Mouse (Mus musculus) embryonic facial prominence, embryonic 13.5 days (tissue): Measurements from ENCODE around the gene Gm20425. TPM values are rescaled to one million over a fixed set of nuclear protein-coding genes. Genes with fewer than 3 reads are reported as not detected.
A peak's percentile ranks its signal among the peaks of the same experiment; 100 is the strongest.
"Not testable (repeated sequence)": the region's sequence is repeated elsewhere in the genome, so short reads cannot be mapped to it uniquely, and the experiment has no call there.

Experiments
- ATAC-seq: fragments of 200-750 bp; cut with Nextera tagmentation; 2 replicates; pipeline ENCODE4 v1.8.0; 2017; ENCODE audit warnings: low read depth; ENCODE audit not compliant: insufficient number of reproducible peaks, insufficient read depth, low FRiP score, low TSS enrichment
- H3K27ac ChIP-seq: fragments of 300-500 bp; sonication (generic); 2 replicates; pipeline ENCODE4 v1.5.1; 2015; ENCODE audit warnings: moderate library complexity, mild to moderate bottlenecking, inconsistent platforms
- H3K27me3 ChIP-seq: fragments of 300-500 bp; sonication (generic); 2 replicates; pipeline ENCODE4 v1.6.1; 2015; ENCODE audit warnings: mild to moderate bottlenecking, inconsistent platforms
- H3K36me3 ChIP-seq: fragments of 300-500 bp; sonication (generic); 2 replicates; pipeline ENCODE4 v1.6.1; 2015; ENCODE audit warnings: mild to moderate bottlenecking, inconsistent platforms
- H3K4me1 ChIP-seq: fragments of 300-500 bp; sonication (generic); 2 replicates; pipeline ENCODE4 v1.6.1; 2015; ENCODE audit warnings: inconsistent platforms
- H3K4me2 ChIP-seq: fragments of 300-500 bp; sonication (generic); 2 replicates; pipeline ENCODE4 v1.6.1; 2015; ENCODE audit warnings: moderate library complexity, mild to moderate bottlenecking, inconsistent platforms
- H3K4me3 ChIP-seq: fragments of 300-500 bp; sonication (generic); 2 replicates; pipeline ENCODE4 v1.5.1; 2015; ENCODE audit warnings: mild to moderate bottlenecking, inconsistent platforms
- H3K9ac ChIP-seq: fragments of 300-500 bp; sonication (generic); 2 replicates; pipeline ENCODE4 v1.6.1; 2015; ENCODE audit warnings: mild to moderate bottlenecking, inconsistent platforms
- H3K9me3 ChIP-seq: fragments of 300-500 bp; sonication (generic); 2 replicates; pipeline ENCODE4 v1.6.1; 2016; ENCODE audit warnings: inconsistent platforms
- WGBS: fragments of 180-500 bp; shearing (Covaris S2); methylation state at CpG from one replicate; pipeline ENCODE4 v1.1.7; 2015; ENCODE audit warnings: mixed read lengths; 5-methylcytosine and 5-hydroxymethylcytosine counted together
- polyA plus RNA-seq: library from polyadenylated mRNA; unstranded; fragments of >200 nt; fragmentation: Nextera tagmentation; extraction: Ambion mirVana; gene quantifications from 2 replicates; pipeline ENCODE4 v1.2.1, GENCODE M21; 2015

Gene Gm20425
- polyA plus RNA-seq, 1 experiment from 2014 or later: 2.3 TPM

DNA sequence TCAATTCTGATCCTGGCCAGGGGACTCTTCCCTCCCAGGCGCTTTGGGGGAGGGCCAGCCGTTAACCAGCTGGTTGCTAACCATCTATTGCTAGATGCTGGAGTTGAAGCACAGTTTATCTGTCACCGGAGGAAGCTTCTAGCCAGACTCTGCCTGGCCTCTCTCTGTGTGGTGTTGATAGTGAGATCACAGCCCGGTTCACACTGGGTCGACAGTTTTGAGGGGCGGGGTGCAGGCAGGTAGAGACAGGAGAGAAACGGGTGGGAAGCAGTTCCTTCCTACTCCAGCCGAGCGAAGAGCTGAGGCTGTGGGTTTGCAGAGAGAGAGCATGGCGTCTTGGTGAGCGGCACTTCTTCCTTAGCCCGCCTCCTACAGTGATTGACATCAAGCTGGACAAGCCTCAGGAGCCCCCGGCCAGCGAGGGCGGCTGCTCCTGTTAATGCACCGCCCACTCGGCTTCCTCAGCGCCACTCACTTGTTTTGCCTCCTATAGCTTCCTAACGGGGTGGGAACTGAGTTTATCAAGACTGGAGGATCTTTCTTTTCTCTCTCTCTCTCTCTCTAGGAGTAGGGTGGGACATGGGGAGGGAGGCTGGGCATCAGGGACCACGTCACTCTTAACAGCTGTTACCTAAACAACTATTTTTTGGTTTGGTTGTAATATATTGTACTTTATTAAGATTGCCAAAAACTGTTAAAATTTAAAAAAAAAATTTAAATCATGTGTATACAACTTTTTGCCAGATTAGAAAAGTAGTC lies 49.1 kb downstream of the Gm20425 start:
- WGBS: 3% methylated on average over 20 of the region's 20 CpGs
- H3K27ac ChIP-seq: peak overlapping the region; percentile 74
- peak; percentile 84 for ATAC-seq

GRCm38 (mm10) chr9:103180303-103180702 lies 49.8 kb downstream of the Gm20425 start:
- peak overlapping the region; percentile 73 for H3K4me2 ChIP-seq
- no peaks in the 10 kb centered on the region for H3K36me3 ChIP-seq
- H3K4me3 ChIP-seq: peak overlapping the region; percentile 46
- WGBS: 48% methylated on average over 3 of the region's 3 CpGs
- H3K27me3 ChIP-seq: no peaks in the 10 kb centered on the region
- H3K27ac ChIP-seq: peak overlapping the region; percentile 74
- peak overlapping the region; percentile 71; the same call in 1 of the 2 replicates for H3K9ac ChIP-seq
- H3K4me1 ChIP-seq: peaks cover 21% of the 10 kb centered on the region
- H3K9me3 ChIP-seq: no peaks in the 10 kb centered on the region
- ATAC-seq: no peak

More for the DNA sequence above, 49.1 kb downstream of the Gm20425 start:
- peaks cover 21% of the 10 kb centered on the region for H3K4me1 ChIP-seq
- no peaks in the 10 kb centered on the region for H3K27me3 ChIP-seq
- peak overlapping the region; percentile 46 for H3K4me3 ChIP-seq
- peak overlapping the region; percentile 73 for H3K4me2 ChIP-seq
- peak overlapping the region; percentile 71 for H3K9ac ChIP-seq
- H3K9me3 ChIP-seq: no peaks in the 10 kb centered on the region
- no peaks in the 10 kb centered on the region for H3K36me3 ChIP-seq

DNA sequence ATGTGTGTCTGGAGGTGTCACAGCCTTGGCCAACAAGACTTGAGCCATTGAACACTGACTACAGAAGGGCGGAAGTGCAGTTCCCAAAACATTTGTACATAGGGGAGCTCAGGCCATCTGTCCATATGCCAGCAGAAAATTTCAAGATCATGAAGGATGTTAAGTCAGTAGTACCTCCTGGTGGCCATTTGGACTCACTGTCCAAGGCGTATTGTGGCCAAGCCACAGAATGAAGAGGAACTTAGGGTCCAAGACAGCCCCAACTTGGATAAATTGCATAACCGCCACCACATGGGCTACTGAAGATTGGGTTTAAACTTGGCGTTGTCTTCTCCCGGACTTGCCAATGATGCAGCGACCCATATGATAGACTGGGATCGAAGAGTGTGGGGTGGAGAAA lies 54.4 kb downstream of the Gm20425 start:
- no peak overlapping the region for H3K4me3 ChIP-seq
- H3K4me1 ChIP-seq: peaks cover 11% of the 10 kb centered on the region
- H3K36me3 ChIP-seq: no peaks in the 10 kb centered on the region
- H3K27me3 ChIP-seq: no peaks in the 10 kb centered on the region
- H3K9me3 ChIP-seq: no peaks in the 10 kb centered on the region
- 94% methylated on average over 7 of the region's 7 CpGs for WGBS
- no peak overlapping the region for H3K4me2 ChIP-seq
- no peak overlapping the region for H3K9ac ChIP-seq
- no peak overlapping the region for H3K27ac ChIP-seq
- no peak for ATAC-seq

DNA sequence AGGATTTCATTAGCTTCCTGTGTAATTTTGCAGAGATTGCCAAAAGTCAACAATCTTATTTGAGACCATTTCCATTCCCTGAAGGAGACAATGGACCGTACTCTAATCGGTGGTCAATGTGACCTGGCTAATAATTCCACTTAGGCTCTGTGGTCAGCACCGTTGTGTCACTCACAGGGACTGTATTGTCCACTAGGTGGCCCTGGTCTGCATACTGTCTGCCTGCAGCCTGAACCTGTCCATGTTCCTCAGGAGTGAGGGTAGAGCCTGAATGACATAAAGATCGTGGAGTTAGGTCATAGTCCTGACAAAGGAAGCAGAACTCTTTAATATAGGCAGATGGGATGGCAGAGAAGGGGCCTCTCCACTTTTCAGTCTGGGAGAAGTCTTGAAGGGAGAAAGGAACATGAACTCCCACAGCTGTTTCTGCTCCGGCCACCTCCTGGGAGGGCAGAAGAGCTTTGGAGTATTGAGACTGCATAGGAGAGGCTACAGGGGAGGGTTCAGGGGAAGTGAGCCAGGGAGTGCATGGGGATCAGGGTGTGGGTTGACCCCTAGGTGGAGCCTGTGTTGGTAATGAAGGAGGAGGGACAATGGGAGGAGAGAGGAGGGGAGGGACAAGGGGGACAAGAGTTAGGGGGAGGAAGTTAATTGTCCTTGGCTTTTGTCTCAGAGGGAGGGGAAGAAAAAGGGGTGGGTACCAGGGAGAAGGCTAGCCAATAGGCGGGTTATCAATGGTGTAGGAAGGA lies 55.2 kb downstream of the Gm20425 start:
- H3K4me2 ChIP-seq: no peak overlapping the region
- no peaks in the 10 kb centered on the region for H3K36me3 ChIP-seq
- no peak overlapping the region for H3K4me3 ChIP-seq
- peaks cover 4% of the 10 kb centered on the region for H3K4me1 ChIP-seq
- H3K9ac ChIP-seq: no peak overlapping the region
- WGBS: 66% methylated on average over 6 of the region's 6 CpGs
- H3K9me3 ChIP-seq: no peaks in the 10 kb centered on the region
- no peak overlapping the region for H3K27ac ChIP-seq
- no peaks in the 10 kb centered on the region for H3K27me3 ChIP-seq
- ATAC-seq: no peak

DNA sequence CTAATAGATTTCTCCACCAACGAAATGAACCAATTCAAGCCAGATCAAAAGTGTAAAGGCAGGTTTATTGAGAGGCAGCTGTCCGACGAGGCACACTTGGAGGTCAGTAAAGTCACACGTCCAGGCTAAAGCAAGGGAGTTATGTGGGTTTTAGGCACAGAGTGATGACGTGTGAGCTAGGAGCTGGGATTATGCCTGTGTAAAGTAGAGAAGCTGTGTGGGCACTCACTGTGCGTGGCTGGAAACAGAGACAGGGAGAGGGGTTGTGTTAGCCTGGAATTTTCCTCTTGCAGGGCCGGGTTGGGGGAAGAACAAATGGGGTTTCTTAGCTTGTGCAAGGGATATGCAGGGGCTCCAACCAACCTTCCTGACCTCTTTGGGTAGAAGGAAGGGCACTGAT lies 61.3 kb downstream of the Gm20425 start:
- H3K4me3 ChIP-seq: no peak overlapping the region
- ATAC-seq: no peak
- WGBS: 74% methylated on average over 7 of the region's 7 CpGs
- H3K4me1 ChIP-seq: no peaks in the 10 kb centered on the region
- no peak overlapping the region for H3K4me2 ChIP-seq
- H3K9me3 ChIP-seq: no peaks in the 10 kb centered on the region
- no peaks in the 10 kb centered on the region for H3K36me3 ChIP-seq
- no peak overlapping the region for H3K27ac ChIP-seq
- no peaks in the 10 kb centered on the region for H3K27me3 ChIP-seq
- H3K9ac ChIP-seq: no peak overlapping the region

- Histone ChIP-seq H3K4me3 (no peak overlapping the region), H3K27ac (no peak overlapping the region), H3K9me3 (no peaks in the 10 kb centered on the region), H3K9ac (no peak overlapping the region), H3K4me1 (peaks cover under 1% of the 10 kb centered on the region; the same call in 1 of the 2 replicates), H3K4me2 (no peak overlapping the region), H3K36me3 (peaks cover 3% of the 10 kb centered on the region; the same call in 1 of the 2 replicates), H3K27me3 (no peaks in the 10 kb centered on the region)
- 82% methylated on average over 6 of the region's 6 CpGs for WGBS
- no peak for ATAC-seq
Measured at GRCm38 (mm10) chr9:103168046-103168445, 62.1 kb downstream of the Gm20425 start.

- H3K27me3 ChIP-seq: no peaks in the 10 kb centered on the region
- H3K4me1 ChIP-seq: peaks cover 4% of the 10 kb centered on the region; the same call in 1 of the 2 replicates
- H3K4me3 ChIP-seq: no peak overlapping the region
- 73% methylated on average over 15 of the region's 15 CpGs for WGBS
- no peak overlapping the region for H3K9ac ChIP-seq
- no peaks in the 10 kb centered on the region for H3K9me3 ChIP-seq
- H3K36me3 ChIP-seq: peaks cover 3% of the 10 kb centered on the region
- H3K27ac ChIP-seq: no peak overlapping the region
- no peak overlapping the region for H3K4me2 ChIP-seq
- ATAC-seq: no peak
Measured at GRCm38 (mm10) chr9:103163806-103164205, 66.3 kb downstream of the Gm20425 start.

DNA sequence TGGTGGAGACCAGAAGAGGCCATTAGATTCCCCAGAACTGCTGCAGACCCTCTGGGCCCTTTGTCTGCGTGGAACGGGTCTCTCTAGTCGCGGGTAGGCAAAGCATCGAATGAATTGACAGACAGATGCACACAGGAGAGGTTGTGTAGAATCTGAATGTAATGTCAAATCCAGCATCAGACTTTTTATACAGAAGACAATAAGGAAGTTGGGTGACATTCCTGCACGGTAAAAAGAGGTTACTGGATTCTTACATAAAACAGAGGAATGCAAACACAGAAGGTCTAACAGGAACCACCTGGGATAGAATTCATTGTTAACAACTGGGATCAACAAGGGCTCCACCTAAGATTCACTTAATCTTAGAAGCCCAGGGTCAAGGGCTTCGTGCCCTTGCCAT lies 74.9 kb downstream of the Gm20425 start:
- not testable (repeated sequence) for H3K4me1 ChIP-seq, H3K27me3 ChIP-seq, H3K9me3 ChIP-seq, H3K36me3 ChIP-seq, H3K27ac ChIP-seq, H3K4me2 ChIP-seq, H3K4me3 ChIP-seq, H3K9ac ChIP-seq, ATAC-seq
- 77% methylated on average over 7 of the region's 7 CpGs for WGBS

GRCm38 (mm10) chr9:103154568-103154967 lies 75.5 kb downstream of the Gm20425 start:
- Histone ChIP-seq H3K36me3 (no peaks in the 10 kb centered on the region), H3K4me3 (no peak overlapping the region), H3K27me3 (no peaks in the 10 kb centered on the region), H3K9me3 (no peaks in the 10 kb centered on the region), H3K27ac (no peak overlapping the region), H3K4me1 (no peaks in the 10 kb centered on the region), H3K4me2 (no peak overlapping the region), H3K9ac (no peak overlapping the region)
- WGBS: 92% methylated on average over 2 of the region's 2 CpGs
- ATAC-seq: no peak

DNA sequence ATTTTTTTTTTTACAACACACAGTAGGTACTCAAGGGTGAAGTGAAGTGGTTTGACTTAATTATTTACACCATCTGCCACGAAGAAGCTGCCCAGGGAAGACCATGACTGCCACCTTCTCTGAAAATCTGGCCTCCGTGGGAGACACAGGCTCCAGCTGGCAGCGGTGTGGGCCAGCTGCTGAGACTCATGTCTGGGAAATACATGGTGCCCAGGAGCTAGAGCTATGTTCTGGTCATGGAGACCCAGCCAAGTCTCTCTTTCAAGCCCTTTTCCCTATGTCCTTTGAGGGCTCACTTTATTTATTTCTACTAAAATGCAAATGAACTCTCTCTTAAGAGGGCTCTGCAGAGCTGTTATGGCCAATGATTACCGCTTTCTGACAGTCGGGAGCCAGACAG lies 76.8 kb downstream of the Gm20425 start:
- no peak for ATAC-seq
- H3K4me3 ChIP-seq: no peak overlapping the region
- H3K27me3 ChIP-seq: no peaks in the 10 kb centered on the region
- H3K36me3 ChIP-seq: no peaks in the 10 kb centered on the region
- no peak overlapping the region for H3K4me2 ChIP-seq
- no peaks in the 10 kb centered on the region for H3K9me3 ChIP-seq
- no peak overlapping the region for H3K27ac ChIP-seq
- 80% methylated on average over 5 of the region's 5 CpGs for WGBS
- no peak overlapping the region for H3K9ac ChIP-seq
- H3K4me1 ChIP-seq: no peaks in the 10 kb centered on the region

- no peaks in the 10 kb centered on the region for H3K36me3 ChIP-seq
- H3K9ac ChIP-seq: no peak overlapping the region
- WGBS: 88% methylated on average over 12 of the region's 12 CpGs
- H3K27me3 ChIP-seq: 0 out of 2 replicates have a peak, but pooled peaks cover 4% of the 10 kb centered on the region
- H3K9me3 ChIP-seq: no peaks in the 10 kb centered on the region
- H3K27ac ChIP-seq: no peak overlapping the region
- peaks cover 19% of the 10 kb centered on the region for H3K4me1 ChIP-seq
- H3K4me2 ChIP-seq: no peak overlapping the region
- no peak overlapping the region for H3K4me3 ChIP-seq
- ATAC-seq: no peak
Measured at GRCm38 (mm10) chr9:103149074-103149799, 80.9 kb downstream of the Gm20425 start.
